Mouse (Mus musculus) megakaryocyte, adult 5-6 weeks (primary cell): ENCODE measurements around the gene Mfsd14a. TPM values are rescaled to one million over a fixed set of nuclear protein-coding genes. Genes with fewer than 3 reads are reported as not detected.
A peak's percentile ranks its signal among the peaks of the same experiment; 100 is the strongest.

Experiments
- ATAC-seq: 2 replicates; pipeline ENCODE4 v1.8.0; 2016; ENCODE audit warnings: mild to moderate bottlenecking, inconsistent platforms; ENCODE audit not compliant: poor library complexity, severe bottlenecking
- total RNA-seq, 2 experiments: library from RNA; stranded (forward) in 1 of 2; stranded (reverse) in 1 of 2; fragments of 153-499, 151-499 nt in 1 of 2; fragments of 221-1000, 200-1000 nt in 1 of 2; gene quantifications; 2 replicates each; pipeline versions ENCODE4 v1.2.3 to v1.2.4; 2015 to 2017

The Mfsd14a gene
- total RNA-seq, 2 experiments from 2014 or later: 88.5 to 91.5 TPM

DNA sequence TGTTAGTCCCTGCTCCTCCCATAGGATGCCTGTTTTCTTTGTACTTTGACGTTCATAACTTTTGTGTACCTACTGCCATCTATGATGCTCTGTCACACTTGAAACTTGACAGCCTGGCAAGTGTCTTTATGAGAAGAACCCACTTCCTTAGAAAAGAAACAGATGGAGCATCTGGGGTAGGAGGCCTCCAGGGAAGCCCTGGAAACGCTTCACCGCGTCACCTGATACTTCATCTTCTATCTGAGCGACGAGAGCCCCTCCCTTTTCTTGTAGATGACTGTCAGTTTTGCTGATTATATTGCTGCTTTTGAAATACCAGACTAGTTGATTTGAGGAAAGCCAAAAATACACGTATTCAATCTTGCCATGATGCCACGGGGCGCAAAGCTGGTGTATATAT lies 57.9 kb downstream of the Mfsd14a start:
- no peak for ATAC-seq

GRCm38 (mm10) chr3:116601781-116602180 lies 60.7 kb downstream of the Mfsd14a start:
- ATAC-seq: no peak

DNA sequence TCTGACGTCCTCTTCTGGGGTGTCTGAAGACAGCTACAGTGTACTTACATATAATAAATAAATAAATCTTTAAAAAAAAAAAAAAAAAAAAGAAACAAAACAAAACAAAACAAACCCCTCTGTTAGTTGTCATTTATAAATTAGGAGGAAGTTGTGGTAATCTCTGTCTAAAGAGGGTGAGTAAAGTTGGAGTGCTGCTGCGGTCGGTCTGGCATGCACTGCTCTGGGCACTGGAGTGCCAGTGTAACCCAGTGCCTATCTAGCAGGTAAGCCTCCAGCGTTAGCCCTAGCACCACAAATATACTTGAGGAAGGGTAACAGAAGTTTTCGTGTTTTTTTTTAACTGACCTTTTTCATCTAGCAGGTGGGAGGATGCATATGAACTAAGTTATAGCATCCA lies 61.5 kb downstream of the Mfsd14a start:
- peak; percentile 75 for ATAC-seq

- no peak for ATAC-seq
Measured at GRCm38 (mm10) chr3:116599705-116600104, 62.8 kb downstream of the Mfsd14a start.

- ATAC-seq: no peak
Measured at GRCm38 (mm10) chr3:116595603-116595991, 66.9 kb downstream of the Mfsd14a start.

DNA sequence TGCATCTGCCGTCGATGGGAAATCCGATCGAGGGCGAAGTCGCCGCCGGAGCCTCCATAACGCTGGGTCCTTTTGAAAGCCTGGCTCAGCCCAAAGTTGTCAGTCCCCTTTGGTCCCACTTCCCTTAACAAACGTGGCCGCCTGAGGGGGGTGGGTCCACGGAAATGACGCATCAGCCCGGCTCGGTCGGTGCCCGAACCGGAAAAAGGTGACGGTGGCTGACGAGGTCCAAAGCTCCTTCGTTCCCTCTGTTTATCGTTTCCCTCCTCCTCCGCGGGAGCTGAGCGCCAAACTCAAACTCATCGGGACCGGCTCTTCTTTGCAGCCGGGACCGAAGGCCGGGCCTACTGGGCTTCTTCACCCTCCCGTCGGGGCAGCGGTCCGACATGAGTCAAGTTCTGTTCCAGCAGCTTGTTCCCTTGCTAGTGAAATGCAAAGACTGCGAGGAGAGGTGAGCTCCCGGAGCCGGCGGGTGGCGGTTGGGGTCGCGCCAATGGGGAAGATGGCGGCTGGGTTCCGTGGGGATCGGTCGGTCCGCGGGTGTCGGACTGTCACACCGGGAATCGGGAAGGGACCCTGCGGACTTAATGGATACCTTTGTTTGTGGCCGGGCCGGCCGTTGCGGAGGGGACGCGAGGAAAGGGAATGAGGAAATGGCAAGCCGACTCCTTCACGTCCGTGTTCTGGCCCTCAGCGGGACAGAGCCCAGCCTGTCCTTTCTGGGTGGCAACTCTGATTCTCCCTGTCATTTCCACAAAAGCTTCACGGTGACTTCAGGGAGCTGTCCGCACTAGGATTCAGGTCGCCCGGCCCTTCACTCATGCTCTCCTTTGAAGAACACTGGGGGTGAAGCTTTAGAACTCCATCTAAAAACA lies 67.5 kb downstream of the Mfsd14a start, which contains the start of gene Sass6:
Gene Sass6 (plus strand): TSS at position 255 of the 875 bp plus-strand sequence.
- peak; percentile 94 for ATAC-seq

DNA sequence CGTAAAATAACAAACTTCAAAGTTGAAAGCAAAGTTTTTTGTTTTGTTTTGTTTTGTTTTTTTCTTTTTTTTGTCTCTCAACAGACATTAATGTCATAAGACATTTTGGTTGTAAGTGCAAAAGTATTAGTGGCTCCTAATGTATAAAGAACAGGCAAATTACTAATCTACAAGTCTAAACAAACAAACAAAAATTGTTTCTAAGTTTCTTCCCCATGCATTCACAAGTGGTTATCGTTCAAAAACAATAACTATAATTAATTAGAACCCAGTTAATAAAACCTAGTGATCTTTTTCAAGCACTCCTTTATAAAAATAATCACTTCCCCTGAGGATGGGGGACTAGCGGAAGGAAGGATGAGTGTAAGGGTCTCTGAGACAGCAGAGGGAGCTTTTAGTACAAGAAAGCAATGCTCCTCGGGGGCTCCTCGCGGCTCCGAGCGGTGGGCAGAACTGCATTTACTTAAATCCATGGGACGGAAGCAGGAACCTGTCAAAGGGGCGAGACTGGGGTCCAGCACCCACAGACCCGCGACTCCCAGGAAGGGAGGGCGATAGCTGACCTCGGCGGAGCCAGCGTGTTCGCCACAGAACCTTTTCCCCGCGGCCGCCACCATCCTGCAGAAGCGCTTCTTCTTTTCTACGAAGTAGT lies 68.3 kb downstream of the Mfsd14a start:
- ATAC-seq: peak; percentile 56

- ATAC-seq: no peak
Measured at GRCm38 (mm10) chr3:116582201-116582600, 80.3 kb downstream of the Mfsd14a start.

Other genes starting within 250 kb of the Mfsd14a start
- 21.0 and 22.1 TPM in 2 replicates for gene Cdc14a, start 238.6 kb downstream of the Mfsd14a start, total RNA-seq (2015)
- gene Cdc14a, start 238.6 kb downstream of the Mfsd14a start, total RNA-seq (2017): 21.7 and 26.2 TPM in 2 replicates
- gene Rtca, start 154.5 kb downstream of the Mfsd14a start, total RNA-seq (2015): 46.7 and 70.9 TPM in 2 replicates
- 24.0 and 25.4 TPM in 2 replicates for gene Rtca, start 154.5 kb downstream of the Mfsd14a start, total RNA-seq (2017)
- gene Dbt, start 149.6 kb downstream of the Mfsd14a start, total RNA-seq (2015): 12.4 and 14.3 TPM in 2 replicates
- gene Dbt, start 149.6 kb downstream of the Mfsd14a start, total RNA-seq (2017): 7.2 and 9.6 TPM in 2 replicates
- gene Lrrc39, start 99.7 kb downstream of the Mfsd14a start, total RNA-seq (2015): 0.14 TPM in 1 of 2 replicates, not detected in the other
- gene Lrrc39, start 99.7 kb downstream of the Mfsd14a start, total RNA-seq (2017): 0.04 and 0.40 TPM in 2 replicates
- gene Sass6, start 67.7 kb downstream of the Mfsd14a start, total RNA-seq (2015): 33.6 and 36.1 TPM in 2 replicates
- 44.9 and 46.2 TPM in 2 replicates for gene Sass6, start 67.7 kb downstream of the Mfsd14a start, total RNA-seq (2017)
- 17.7 and 19.4 TPM in 2 replicates for gene Trmt13, start 48.1 kb downstream of the Mfsd14a start, total RNA-seq (2015)
- 22.1 and 27.0 TPM in 2 replicates for gene Trmt13, start 48.1 kb downstream of the Mfsd14a start, total RNA-seq (2017)
- gene Gm43191, start 18.6 kb upstream of the Mfsd14a start, total RNA-seq (2015): not detected in 2 replicates
- not detected in 2 replicates for gene Gm43191, start 18.6 kb upstream of the Mfsd14a start, total RNA-seq (2017)
- 39.9 and 45.5 TPM in 2 replicates for gene Slc35a3, start 50.2 kb upstream of the Mfsd14a start, total RNA-seq (2015)
- 55.4 and 56.0 TPM in 2 replicates for gene Slc35a3, start 50.2 kb upstream of the Mfsd14a start, total RNA-seq (2017)
- gene Agl, start 145.5 kb upstream of the Mfsd14a start, total RNA-seq (2015): 15.5 and 21.4 TPM in 2 replicates
- 19.3 and 20.6 TPM in 2 replicates for gene Agl, start 145.5 kb upstream of the Mfsd14a start, total RNA-seq (2017)
- gene Frrs1, start 196.8 kb upstream of the Mfsd14a start, total RNA-seq (2015): 54.3 and 54.9 TPM in 2 replicates
- gene Frrs1, start 196.8 kb upstream of the Mfsd14a start, total RNA-seq (2017): 37.9 and 38.4 TPM in 2 replicates